Mouse (Mus musculus) hindbrain, embryonic 14.5 days (tissue): ENCODE measurements around the gene Vrk3. TPM values are rescaled to one million over a fixed set of nuclear protein-coding genes. Genes with fewer than 3 reads are reported as not detected.
"Not testable (repeated sequence)": the region's sequence is repeated elsewhere in the genome, so short reads cannot be mapped to it uniquely, and the experiment has no call there.

ENCODE experiments used
- ATAC-seq: fragments of 200-750 bp; cut with Nextera tagmentation; 2 replicates; pipeline ENCODE4 v1.8.0; 2017; ENCODE audit warnings: moderate number of reproducible peaks, mild to moderate bottlenecking, moderate TSS enrichment, moderate library complexity; ENCODE audit not compliant: low FRiP score
- DNase-seq: peaks from one replicate; pipeline ENCODE4 v3.0.0-alpha.2; 2015; ENCODE audit warnings: low spot score
- H3K27ac ChIP-seq: fragments of 300-500 bp; sonication (generic); 2 replicates; pipeline ENCODE4 v1.5.1; 2014; ENCODE audit warnings: mild to moderate bottlenecking, moderate library complexity
- H3K27me3 ChIP-seq: fragments of 300-500 bp; sonication (generic); 2 replicates; pipeline ENCODE4 v1.6.1; 2014; ENCODE audit warnings: mild to moderate bottlenecking, low read length, mixed read lengths; ENCODE audit not compliant: control insufficient read depth, insufficient read depth
- H3K36me3 ChIP-seq: fragments of 300-500 bp; sonication (generic); replicated peaks from 2 replicates; pipeline ENCODE4 v1.6.1; 2014; ENCODE audit not compliant: control insufficient read depth, insufficient read depth
- H3K4me1 ChIP-seq: fragments of 300-500 bp; sonication (generic); replicated peaks from 2 replicates; pipeline ENCODE4 v1.6.1; 2014; ENCODE audit warnings: antibody characterized with exemption, low read length, mixed read lengths; ENCODE audit not compliant: control insufficient read depth, insufficient read depth
- H3K4me2 ChIP-seq: fragments of 300-500 bp; sonication (generic); replicated peaks from 2 replicates; pipeline ENCODE4 v1.6.1; 2014; ENCODE audit warnings: mild to moderate bottlenecking, moderate library complexity
- H3K4me3 ChIP-seq: fragments of 300-500 bp; sonication (generic); replicated peaks from 2 replicates; pipeline ENCODE4 v1.5.1; 2014; ENCODE audit warnings: mild to moderate bottlenecking, low read length
- H3K9ac ChIP-seq: fragments of 300-500 bp; sonication (generic); 2 replicates; pipeline ENCODE4 v1.6.1; 2014
- H3K9me3 ChIP-seq: fragments of 300-500 bp; sonication (generic); 2 replicates; pipeline ENCODE4 v1.6.1; 2016; ENCODE audit warnings: low read length; ENCODE audit not compliant: control insufficient read depth
- WGBS: fragments of 180-500 bp; shearing (Covaris S2); extraction: QIAGEN DNeasy Blood & Tissue Kit; methylation state at CpG from one replicate; pipeline ENCODE4 v1.1.7; 2014; 5-methylcytosine and 5-hydroxymethylcytosine counted together
- polyA plus RNA-seq: library from polyadenylated mRNA; unstranded; fragments of >200 nt; fragmentation: Nextera tagmentation; extraction: Ambion mirVana; gene quantifications from 2 replicates; pipeline ENCODE4 v1.2.1, GENCODE M21; 2014

The Vrk3 gene
- polyA plus RNA-seq, 1 experiment from 2014 or later, result 24.5 TPM

DNA sequence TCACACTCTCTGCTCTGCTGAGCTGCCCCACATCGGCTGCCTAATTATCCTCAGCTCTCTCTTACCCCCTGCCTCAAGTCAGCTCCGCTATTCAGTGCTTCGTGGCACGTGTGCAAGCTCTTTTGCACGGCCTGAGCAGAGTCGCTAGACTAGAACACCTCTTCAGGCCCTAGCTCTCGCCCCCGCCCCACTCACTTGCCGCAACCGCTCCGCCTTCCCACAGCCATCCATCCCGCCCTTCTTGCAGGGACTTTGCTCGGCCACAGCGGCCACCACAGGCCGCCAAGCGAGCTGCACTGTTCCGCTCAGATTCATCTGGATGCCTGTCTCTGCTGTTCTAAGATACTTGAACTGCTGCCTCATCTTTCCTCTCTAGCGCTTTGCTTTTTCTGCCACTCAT lies 3.1 kb upstream of the Vrk3 start:
- H3K4me1 ChIP-seq, result peaks cover 13% of the 10 kb centered on the region
- peak overlapping the region; percentile 64 for H3K9ac ChIP-seq
- ATAC-seq (peak; percentile 70), DNase-seq (peak; percentile 83)
- H3K27ac ChIP-seq, result peak overlapping the region; percentile 67
- WGBS, result under 1% methylated on average over 18 of the region's 18 CpGs
- peak overlapping the region; percentile 41 for H3K4me3 ChIP-seq
- no peaks in the 10 kb centered on the region for H3K36me3 ChIP-seq
- no peaks in the 10 kb centered on the region for H3K27me3 ChIP-seq
- H3K4me2 ChIP-seq, result peak overlapping the region; percentile 77
- no peaks in the 10 kb centered on the region for H3K9me3 ChIP-seq

DNA sequence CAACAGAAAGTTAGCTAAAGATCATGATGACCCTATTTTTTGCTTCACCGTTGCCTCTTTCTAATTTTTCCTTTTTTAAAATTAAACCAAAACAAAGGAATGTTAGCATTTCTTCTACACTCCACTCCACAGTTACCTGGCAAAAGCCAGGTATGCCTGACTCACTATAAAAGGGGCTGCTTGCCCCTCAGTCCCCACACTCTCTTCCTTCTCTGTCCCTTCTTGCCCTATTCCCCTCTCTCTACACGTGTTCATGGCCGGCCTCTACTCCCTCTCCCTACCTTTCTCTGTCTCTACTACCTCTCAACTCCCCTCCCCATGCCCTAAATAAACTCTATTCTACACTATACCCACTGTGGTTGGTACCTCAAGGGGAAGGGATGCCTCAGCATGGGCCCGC lies 1.1 kb upstream of the Vrk3 start:
- Histone ChIP-seq H3K27ac (no peak overlapping the region), H3K4me1 (peaks cover 13% of the 10 kb centered on the region), H3K27me3 (no peaks in the 10 kb centered on the region), H3K36me3 (peaks cover 3% of the 10 kb centered on the region; the same call in 1 of the 2 replicates), H3K9me3 (no peaks in the 10 kb centered on the region), H3K9ac (no peak overlapping the region), H3K4me2 (no peak overlapping the region), H3K4me3 (no peak overlapping the region)
- WGBS, result 74% methylated on average over 4 of the region's 4 CpGs
- ATAC-seq, result no peak
- no peak for DNase-seq

DNA sequence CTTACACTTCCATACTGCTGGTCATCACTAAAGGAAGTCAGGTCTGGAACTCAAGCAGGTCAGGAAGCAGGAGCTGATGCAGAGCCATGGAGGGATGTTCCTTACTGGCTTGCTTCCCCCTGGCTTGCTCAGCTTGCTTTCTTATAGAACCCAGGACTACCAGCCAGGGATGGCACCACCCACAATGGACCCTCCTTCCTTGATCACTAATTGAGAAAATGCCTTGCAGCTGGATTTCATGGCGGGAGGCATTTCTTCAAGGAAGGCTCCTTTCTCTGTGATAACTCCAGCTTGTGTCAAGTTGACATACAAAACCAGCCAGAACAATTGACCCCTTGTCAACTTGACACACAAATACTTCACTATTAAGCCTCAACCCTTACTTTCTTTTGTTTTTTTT lies 2.7 kb downstream of the Vrk3 start, which contains the start of gene Zfp473:
Gene Zfp473, minus strand, starts transcription at position 101 of the 400 bp plus-strand sequence.
- not testable (repeated sequence) for H3K27me3 ChIP-seq, H3K9me3 ChIP-seq, H3K4me1 ChIP-seq, H3K9ac ChIP-seq, H3K4me2 ChIP-seq, H3K27ac ChIP-seq, ATAC-seq, DNase-seq, H3K4me3 ChIP-seq
- 87% methylated on average over 1 of the region's 1 CpGs for WGBS
- H3K36me3 ChIP-seq, result peaks cover 34% of the 10 kb centered on the region

DNA sequence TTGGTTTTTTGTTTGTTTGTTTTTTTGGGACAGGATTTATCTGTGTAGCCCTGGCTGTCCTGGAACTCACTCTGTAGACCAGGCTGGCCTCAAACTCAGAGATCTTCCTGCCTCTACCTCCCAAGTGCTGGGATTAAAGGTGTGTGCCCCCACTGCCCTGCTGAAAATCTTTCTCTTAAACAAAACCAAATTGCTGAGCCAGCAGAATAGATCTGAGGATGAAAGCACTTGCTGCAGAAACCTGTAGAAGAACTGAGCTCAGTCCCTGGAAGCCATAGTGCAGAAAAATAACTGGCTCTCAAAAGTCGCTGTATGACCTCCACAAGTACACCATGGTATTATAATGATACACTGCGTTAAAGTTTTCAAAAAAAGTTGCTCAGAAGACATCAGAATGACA lies 9.0 kb downstream of the Vrk3 start:
- Histone ChIP-seq H3K4me2 (no peak overlapping the region), H3K4me1 (no peaks in the 10 kb centered on the region), H3K36me3 (peaks cover 86% of the 10 kb centered on the region), H3K4me3 (no peak overlapping the region), H3K27ac (no peak overlapping the region), H3K9me3 (no peaks in the 10 kb centered on the region), H3K9ac (no peak overlapping the region), H3K27me3 (no peaks in the 10 kb centered on the region)
- WGBS, result 85% methylated on average over 2 of the region's 2 CpGs
- ATAC-seq, result no peak
- DNase-seq, result no peak

DNA sequence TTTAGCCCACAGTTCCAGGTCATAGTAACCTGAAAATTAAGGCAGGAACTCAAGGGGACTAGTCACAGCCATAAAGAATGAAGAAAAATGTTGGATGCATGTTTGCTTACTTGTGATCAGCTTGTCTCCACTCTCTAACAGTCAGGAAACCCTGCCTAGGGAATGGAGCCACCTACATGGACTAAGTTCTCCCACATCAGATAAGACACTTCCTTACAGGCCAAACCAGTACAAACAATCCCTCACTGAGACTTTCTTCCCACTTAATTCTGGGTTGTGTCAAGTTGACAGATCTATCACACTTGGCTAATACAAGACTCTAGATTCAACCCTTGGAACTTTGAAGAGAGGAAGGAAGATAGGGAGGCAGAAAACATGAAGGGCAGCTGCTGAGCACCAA lies 12.2 kb downstream of the Vrk3 start:
- H3K4me1 ChIP-seq, result no peaks in the 10 kb centered on the region
- H3K27ac ChIP-seq, result no peak overlapping the region
- H3K4me2 ChIP-seq, result no peak overlapping the region
- DNase-seq, result no peak
- no peak overlapping the region for H3K4me3 ChIP-seq
- no peak overlapping the region for H3K9ac ChIP-seq
- H3K36me3 ChIP-seq, result peaks cover 74% of the 10 kb centered on the region
- no peaks in the 10 kb centered on the region for H3K9me3 ChIP-seq
- no peaks in the 10 kb centered on the region for H3K27me3 ChIP-seq
- no peak for ATAC-seq

DNA sequence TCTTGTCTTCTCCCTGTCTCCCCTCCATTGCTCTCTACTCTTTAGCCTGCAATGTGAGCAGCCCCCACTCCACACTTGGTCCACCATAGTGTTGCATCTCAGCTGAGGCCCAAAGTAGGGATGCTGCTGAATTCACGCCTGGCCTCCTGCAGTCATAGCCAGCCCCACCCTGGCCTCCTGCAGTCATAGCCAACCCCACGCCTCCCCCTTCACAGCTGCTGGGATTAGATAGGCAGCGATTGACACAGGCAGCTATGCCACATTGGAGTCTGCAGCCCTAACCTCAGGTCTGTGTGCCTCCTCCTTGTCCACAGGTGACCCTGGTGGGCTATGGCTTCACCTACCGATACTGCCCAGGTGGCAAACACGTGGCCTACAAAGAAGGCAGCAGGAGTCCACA lies 19.9 kb downstream of the Vrk3 start:
- 92% methylated on average over 5 of the region's 5 CpGs for WGBS
- no peak overlapping the region for H3K27ac ChIP-seq
- no peak overlapping the region for H3K9ac ChIP-seq
- ATAC-seq (no peak), DNase-seq (no peak)
- H3K4me1 ChIP-seq, result no peaks in the 10 kb centered on the region
- H3K27me3 ChIP-seq, result no peaks in the 10 kb centered on the region
- H3K9me3 ChIP-seq, result no peaks in the 10 kb centered on the region
- H3K4me2 ChIP-seq, result no peak overlapping the region
- H3K4me3 ChIP-seq, result no peak overlapping the region
- peaks cover 70% of the 10 kb centered on the region for H3K36me3 ChIP-seq

DNA sequence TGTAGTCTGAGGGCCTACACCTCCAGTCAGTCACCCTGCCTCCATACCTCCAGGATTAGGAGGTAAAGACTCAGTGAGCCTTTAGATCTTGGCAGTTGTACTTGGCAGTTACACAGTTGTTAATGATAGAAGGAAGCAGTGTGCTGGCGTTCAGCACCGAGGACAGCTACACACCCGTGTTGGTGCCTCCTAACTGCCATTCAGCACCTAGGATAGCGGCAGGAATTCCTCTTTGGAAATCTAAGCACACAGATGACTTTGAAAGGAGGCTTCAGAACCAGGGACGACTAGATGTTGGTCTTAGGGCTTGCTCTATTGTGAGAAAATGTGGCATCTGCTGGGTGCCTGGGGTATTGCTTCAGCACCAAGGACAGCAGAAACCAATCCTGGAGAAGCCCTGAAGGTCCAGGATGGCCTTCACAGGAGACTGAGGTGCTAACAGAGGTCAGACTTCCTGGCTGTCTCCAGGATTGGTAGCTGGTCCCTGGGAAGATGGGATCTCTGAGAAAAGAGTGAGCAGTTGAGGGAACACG lies 21.9 kb downstream of the Vrk3 start:
- Histone ChIP-seq H3K4me1 (no peaks in the 10 kb centered on the region), H3K27ac (no peak overlapping the region), H3K9me3 (no peaks in the 10 kb centered on the region), H3K9ac (no peak overlapping the region), H3K4me2 (no peak overlapping the region), H3K4me3 (no peak overlapping the region), H3K27me3 (no peaks in the 10 kb centered on the region), H3K36me3 (peaks cover 75% of the 10 kb centered on the region)
- 18% methylated on average over 6 of the region's 6 CpGs for WGBS
- ATAC-seq (no peak), DNase-seq (peak; percentile 67)

DNA sequence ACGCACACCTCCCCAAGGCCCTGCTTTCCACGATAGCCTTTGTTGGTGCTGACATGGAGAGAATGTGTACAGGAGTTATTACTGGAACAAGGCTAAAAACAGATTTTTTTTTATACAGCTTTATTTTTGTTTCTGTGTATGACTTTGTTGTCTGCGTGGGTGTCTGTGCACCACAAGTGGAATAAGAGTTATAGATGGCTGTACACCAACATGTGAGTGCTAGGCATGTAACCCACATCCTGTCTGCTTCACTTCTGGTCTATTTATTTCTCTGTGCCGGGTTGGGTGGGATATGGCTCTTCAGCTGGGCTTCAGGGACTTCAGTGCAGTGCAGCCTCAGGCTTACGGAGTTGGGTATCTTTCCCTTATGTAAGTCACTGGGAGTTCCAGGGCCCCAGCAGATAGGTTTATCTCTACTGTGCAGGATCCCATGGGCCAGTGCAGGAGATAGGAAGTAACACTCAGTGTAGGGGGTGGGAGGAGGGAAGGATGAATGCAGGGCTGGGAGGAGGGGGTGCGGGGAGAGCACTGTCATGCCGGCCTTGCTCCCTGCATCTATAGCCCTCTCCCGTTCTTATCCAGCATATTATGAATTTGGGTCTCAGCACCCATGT lies 24.5 kb downstream of the Vrk3 start:
- WGBS, result 93% methylated on average over 8 of the region's 8 CpGs
- no peak for DNase-seq
- Histone ChIP-seq H3K4me3 (no peak overlapping the region), H3K36me3 (peaks cover 62% of the 10 kb centered on the region), H3K9ac (no peak overlapping the region), H3K27me3 (no peaks in the 10 kb centered on the region), H3K4me2 (no peak overlapping the region), H3K27ac (no peak overlapping the region), H3K4me1 (no peaks in the 10 kb centered on the region), H3K9me3 (no peaks in the 10 kb centered on the region)
- ATAC-seq, result no peak

DNA sequence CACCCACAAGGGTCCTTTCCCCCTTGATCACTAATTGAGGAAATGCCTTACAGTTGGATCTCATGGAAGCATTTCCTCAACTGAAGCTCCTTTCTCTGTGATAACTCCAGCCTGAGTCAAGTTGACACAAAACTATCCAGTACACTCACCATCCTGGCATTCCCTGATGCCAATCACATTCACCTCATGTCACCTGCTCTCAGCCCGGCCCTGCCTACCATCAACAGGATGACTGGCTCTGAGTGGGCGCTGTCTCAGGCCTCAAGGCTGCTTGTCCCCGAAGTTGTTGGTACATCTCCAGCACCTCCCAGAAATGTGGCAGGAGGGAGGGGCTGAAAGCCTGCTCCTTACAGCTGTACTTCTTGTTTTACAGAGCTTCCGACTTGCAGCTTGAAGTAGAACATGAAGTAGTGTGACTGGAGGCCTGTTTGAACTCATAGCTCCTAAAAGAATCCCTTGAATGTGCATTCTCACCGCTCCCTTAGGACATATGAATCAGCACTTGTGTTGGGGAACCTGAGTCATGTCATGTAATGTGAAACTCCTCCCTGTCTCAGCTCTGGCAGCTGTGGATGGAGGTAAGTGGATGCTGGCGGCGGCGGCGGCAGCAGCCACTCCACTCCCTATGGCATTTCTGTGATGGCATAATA lies 28.8 kb downstream of the Vrk3 start:
- Histone ChIP-seq H3K4me3 (no peak overlapping the region), H3K4me1 (no peaks in the 10 kb centered on the region), H3K36me3 (peaks cover 26% of the 10 kb centered on the region; the same call in 1 of the 2 replicates), H3K9me3 (no peaks in the 10 kb centered on the region), H3K4me2 (no peak overlapping the region), H3K27ac (no peak overlapping the region), H3K9ac (no peak overlapping the region), H3K27me3 (no peaks in the 10 kb centered on the region)
- 95% methylated on average over 9 of the region's 9 CpGs for WGBS
- ATAC-seq (no peak), DNase-seq (no peak)
